Mouse (Mus musculus) limb, embryonic 11.5 days (tissue): ENCODE results near the gene Sft2d1. TPM values are rescaled to one million over a fixed set of nuclear protein-coding genes. Genes with fewer than 3 reads are reported as not detected.

Experiments used
- ATAC-seq: fragments of 200-750 bp; cut with Nextera tagmentation; 2 replicates; pipeline ENCODE4 v1.8.0; 2017; ENCODE audit warnings: low read depth; ENCODE audit not compliant: insufficient number of reproducible peaks, low FRiP score, low TSS enrichment
- DNase-seq: peaks from one replicate; pipeline ENCODE4 v3.0.0-alpha.2; 2015; ENCODE audit warnings: low spot score
- H3K27ac ChIP-seq: fragments of 300-500 bp; sonication (generic); replicated peaks from 2 replicates; pipeline ENCODE4 v1.5.1; 2014; ENCODE audit warnings: low read depth, mild to moderate bottlenecking, low read length
- H3K27me3 ChIP-seq: fragments of 300-500 bp; sonication (generic); 2 replicates; pipeline ENCODE4 v1.6.1; 2014; ENCODE audit warnings: mild to moderate bottlenecking, low read length, mixed read lengths; ENCODE audit not compliant: control insufficient read depth, insufficient read depth
- H3K36me3 ChIP-seq: fragments of 300-500 bp; sonication (generic); 2 replicates; pipeline ENCODE4 v1.6.1; 2014; ENCODE audit warnings: mild to moderate bottlenecking, low read length, moderate library complexity, mixed read lengths; ENCODE audit not compliant: control insufficient read depth, insufficient read depth
- H3K4me1 ChIP-seq: fragments of 300-500 bp; sonication (generic); 2 replicates; pipeline ENCODE4 v1.6.1; 2014; ENCODE audit warnings: low read length, mixed read lengths; ENCODE audit not compliant: control insufficient read depth, insufficient read depth
- H3K4me2 ChIP-seq: fragments of 300-500 bp; sonication (generic); 2 replicates; pipeline ENCODE4 v1.6.1; 2014; ENCODE audit warnings: low read depth, mild to moderate bottlenecking, moderate library complexity; ENCODE audit not compliant: severe bottlenecking
- H3K4me3 ChIP-seq: fragments of 300-500 bp; sonication (generic); 2 replicates; pipeline ENCODE4 v1.5.1; 2014; ENCODE audit warnings: low read depth, low read length
- H3K9ac ChIP-seq: fragments of 300-500 bp; sonication (generic); 2 replicates; pipeline ENCODE4 v1.6.1; 2014; ENCODE audit warnings: mild to moderate bottlenecking, low read length
- H3K9me3 ChIP-seq: fragments of 300-500 bp; sonication (generic); 2 replicates; pipeline ENCODE4 v1.6.1; 2016; ENCODE audit warnings: low read length; ENCODE audit not compliant: control insufficient read depth
- WGBS: fragments of 180-500 bp; shearing (Covaris S2); extraction: QIAGEN DNeasy Blood & Tissue Kit; methylation state at CpG from one replicate; pipeline ENCODE4 v1.1.7; 2014; 5-methylcytosine and 5-hydroxymethylcytosine counted together
- polyA plus RNA-seq: library from polyadenylated mRNA; unstranded; fragments of >200 nt; fragmentation: Nextera tagmentation; extraction: Ambion mirVana; gene quantifications from 2 replicates; pipeline ENCODE4 v1.2.1, GENCODE M21; 2014

The Sft2d1 gene
- polyA plus RNA-seq, 1 experiment from 2014 or later, result 43.0 TPM

DNA sequence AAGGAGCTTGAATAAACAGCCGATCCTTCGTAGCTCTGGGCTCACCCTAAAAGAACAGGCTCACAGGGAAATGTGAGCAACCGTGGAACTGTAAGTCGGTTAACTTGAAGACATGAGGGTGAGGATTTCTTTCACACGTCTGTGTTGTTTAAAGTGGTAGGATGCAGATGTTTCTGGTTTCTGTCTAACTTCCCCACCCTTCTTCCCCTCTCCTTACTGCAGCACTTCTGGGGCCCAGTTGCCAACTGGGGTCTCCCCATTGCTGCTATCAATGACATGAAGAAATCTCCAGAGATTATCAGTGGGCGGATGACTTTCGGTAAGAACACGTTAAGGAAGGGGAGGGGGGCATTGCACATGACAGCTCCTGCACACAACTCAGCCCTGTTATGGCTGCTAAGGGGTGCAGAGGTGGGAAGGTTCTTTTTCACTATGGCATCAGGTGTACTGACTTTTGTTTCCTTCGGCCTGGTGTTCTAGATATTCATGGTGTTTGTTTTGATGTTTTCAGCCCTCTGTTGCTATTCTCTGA lies 14.5 kb upstream of the Sft2d1 start:
- no peaks in the 10 kb centered on the region for H3K27me3 ChIP-seq
- WGBS, result 84% methylated on average over 9 of the region's 9 CpGs
- no peak overlapping the region for H3K4me3 ChIP-seq
- no peak for ATAC-seq
- H3K36me3 ChIP-seq, result no peaks in the 10 kb centered on the region; the same call in 1 of the 2 replicates
- DNase-seq, result no peak
- H3K9ac ChIP-seq, result no peak overlapping the region
- H3K4me1 ChIP-seq, result no peaks in the 10 kb centered on the region
- no peak overlapping the region for H3K27ac ChIP-seq
- no peaks in the 10 kb centered on the region for H3K9me3 ChIP-seq
- H3K4me2 ChIP-seq, result no peak overlapping the region

DNA sequence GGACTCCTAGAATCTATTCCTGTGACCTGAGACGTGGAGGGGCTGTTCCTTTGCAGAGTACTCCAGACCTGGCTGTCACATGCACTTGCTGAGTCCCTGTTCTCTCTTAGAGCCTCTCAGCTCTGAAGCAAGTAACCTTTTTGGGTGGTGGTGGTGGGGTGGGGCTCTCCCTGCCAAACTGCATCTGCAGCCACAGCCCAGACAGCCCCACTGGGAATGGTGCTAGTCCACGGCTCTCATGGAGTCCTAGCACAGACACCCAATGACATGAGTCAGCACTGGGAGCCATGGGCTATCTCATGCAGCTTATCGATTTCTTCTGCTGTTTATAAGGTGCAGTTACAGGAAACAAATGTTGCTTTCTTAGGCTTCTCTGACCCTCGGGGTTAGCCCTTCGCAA lies 13.2 kb upstream of the Sft2d1 start:
- Histone ChIP-seq H3K4me1 (no peaks in the 10 kb centered on the region), H3K4me3 (no peak overlapping the region), H3K27me3 (no peaks in the 10 kb centered on the region), H3K9me3 (no peaks in the 10 kb centered on the region), H3K27ac (no peak overlapping the region), H3K36me3 (no peaks in the 10 kb centered on the region; the same call in 1 of the 2 replicates), H3K9ac (no peak overlapping the region), H3K4me2 (no peak overlapping the region)
- no peak for ATAC-seq
- WGBS, result 86% methylated on average over 5 of the region's 5 CpGs
- no peak for DNase-seq

DNA sequence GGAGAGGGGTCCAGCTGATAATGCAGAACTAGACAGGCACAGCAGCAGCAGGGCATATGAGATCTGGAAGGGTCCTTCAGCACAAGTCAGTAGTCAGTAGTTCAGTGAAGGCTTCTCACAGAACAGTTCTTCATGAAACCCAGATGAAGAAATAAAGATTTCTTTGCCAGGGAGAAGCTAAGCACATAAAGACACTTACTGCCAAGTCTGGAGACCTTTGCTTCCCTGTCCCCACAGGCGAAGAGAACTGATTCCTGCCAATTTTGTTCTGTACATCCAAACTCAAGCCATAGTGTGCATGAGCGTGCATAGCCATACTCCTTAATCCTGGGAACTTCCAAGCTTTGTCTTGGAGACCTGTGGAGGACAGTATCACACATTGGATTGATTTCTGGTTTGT lies 12.6 kb upstream of the Sft2d1 start:
- ATAC-seq (no peak), DNase-seq (no peak)
- Histone ChIP-seq H3K36me3 (no peaks in the 10 kb centered on the region; the same call in 1 of the 2 replicates), H3K9me3 (no peaks in the 10 kb centered on the region), H3K4me2 (no peak overlapping the region), H3K27ac (no peak overlapping the region), H3K4me1 (no peaks in the 10 kb centered on the region), H3K27me3 (no peaks in the 10 kb centered on the region), H3K9ac (no peak overlapping the region), H3K4me3 (no peak overlapping the region)
- 85% methylated on average over 2 of the region's 2 CpGs for WGBS

DNA sequence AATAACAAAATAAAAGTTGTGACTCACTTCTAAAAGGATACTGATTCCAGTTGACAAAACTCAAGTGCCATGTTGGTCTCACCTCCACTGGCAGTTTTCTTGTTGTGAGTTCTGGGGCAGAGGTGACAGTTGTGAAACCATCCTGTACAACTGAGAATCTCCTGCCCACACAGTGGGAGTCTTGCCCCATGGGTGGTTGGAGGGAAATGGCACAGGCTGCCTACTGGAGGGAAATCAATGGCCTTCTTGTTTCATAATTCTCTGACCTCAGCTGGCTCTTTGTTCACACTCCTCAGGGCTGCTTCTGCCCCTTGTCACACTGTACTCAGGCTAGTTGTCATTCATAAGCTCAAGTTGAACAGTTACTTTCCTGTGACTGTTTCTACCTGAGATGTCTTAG lies 11.4 kb upstream of the Sft2d1 start:
- Histone ChIP-seq H3K36me3 (no peaks in the 10 kb centered on the region; the same call in 1 of the 2 replicates), H3K4me2 (no peak overlapping the region), H3K9me3 (no peaks in the 10 kb centered on the region), H3K27me3 (no peaks in the 10 kb centered on the region), H3K4me3 (no peak overlapping the region), H3K27ac (no peak overlapping the region), H3K9ac (no peak overlapping the region), H3K4me1 (no peaks in the 10 kb centered on the region)
- ATAC-seq (no peak), DNase-seq (no peak)

DNA sequence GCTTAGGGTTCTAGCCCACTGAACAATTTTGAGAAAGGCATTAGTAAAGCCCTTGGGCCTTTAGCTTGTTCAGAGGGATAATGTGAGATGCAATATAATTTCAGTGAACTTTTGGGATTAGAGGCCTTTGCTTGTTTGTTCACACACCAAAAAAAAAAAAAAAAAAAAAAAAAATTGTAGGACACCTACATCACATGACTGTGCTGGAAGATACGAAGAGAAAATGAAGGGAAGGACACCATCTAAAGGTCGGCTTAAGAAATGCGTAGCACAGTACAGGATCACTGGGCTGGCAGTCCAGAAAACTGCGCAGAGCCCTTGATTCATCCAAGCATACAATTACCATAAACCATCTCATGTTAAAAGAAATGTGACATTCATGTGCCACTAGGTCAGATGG lies 9.4 kb upstream of the Sft2d1 start:
- Histone ChIP-seq H3K9me3 (no peaks in the 10 kb centered on the region), H3K9ac (no peak overlapping the region), H3K4me1 (no peaks in the 10 kb centered on the region), H3K4me3 (no peak overlapping the region), H3K27ac (no peak overlapping the region), H3K36me3 (no peaks in the 10 kb centered on the region; the same call in 1 of the 2 replicates), H3K27me3 (no peaks in the 10 kb centered on the region), H3K4me2 (no peak overlapping the region)
- 85% methylated on average over 4 of the region's 4 CpGs for WGBS
- DNase-seq (no peak), ATAC-seq (no peak)

DNA sequence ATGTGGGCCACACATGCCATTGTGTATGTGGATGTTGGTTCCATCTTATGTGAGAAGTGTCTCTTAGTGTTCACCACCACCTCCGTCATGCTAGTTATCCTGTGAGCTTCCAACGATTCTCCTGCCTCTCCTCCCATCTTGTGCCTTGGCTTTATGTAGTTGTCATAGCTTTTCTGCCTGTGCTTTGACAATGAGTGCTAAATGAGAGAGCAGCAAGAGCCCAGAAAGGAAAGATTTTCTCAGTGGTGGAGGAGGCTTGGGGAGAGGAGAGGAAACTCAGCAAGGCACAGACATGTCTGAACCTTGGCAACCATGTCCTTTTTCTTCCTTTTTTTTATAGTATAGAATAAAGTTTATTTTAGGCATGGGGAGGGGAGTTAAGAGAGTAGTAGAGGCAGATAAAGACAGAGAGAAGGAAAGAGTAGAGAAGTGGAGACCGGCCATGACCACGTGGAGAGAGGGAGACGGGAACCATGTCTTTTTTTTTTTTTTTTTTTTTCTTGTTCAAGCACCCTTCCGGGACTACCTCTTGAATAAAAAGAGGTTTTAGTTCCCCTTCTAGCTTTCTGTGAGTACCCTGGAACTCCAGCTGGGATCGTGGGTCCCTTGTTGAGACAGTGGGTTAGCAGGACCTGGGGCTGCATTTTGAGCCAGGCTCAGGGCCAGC lies 8.0 kb upstream of the Sft2d1 start:
- no peaks in the 10 kb centered on the region for H3K4me1 ChIP-seq
- ATAC-seq (no peak), DNase-seq (no peak)
- no peak overlapping the region for H3K4me2 ChIP-seq
- H3K36me3 ChIP-seq, result no peaks in the 10 kb centered on the region; the same call in 1 of the 2 replicates
- no peak overlapping the region for H3K4me3 ChIP-seq
- 76% methylated on average over 7 of the region's 7 CpGs for WGBS
- H3K27ac ChIP-seq, result no peak overlapping the region
- H3K9ac ChIP-seq, result no peak overlapping the region
- no peaks in the 10 kb centered on the region for H3K27me3 ChIP-seq
- no peaks in the 10 kb centered on the region for H3K9me3 ChIP-seq

DNA sequence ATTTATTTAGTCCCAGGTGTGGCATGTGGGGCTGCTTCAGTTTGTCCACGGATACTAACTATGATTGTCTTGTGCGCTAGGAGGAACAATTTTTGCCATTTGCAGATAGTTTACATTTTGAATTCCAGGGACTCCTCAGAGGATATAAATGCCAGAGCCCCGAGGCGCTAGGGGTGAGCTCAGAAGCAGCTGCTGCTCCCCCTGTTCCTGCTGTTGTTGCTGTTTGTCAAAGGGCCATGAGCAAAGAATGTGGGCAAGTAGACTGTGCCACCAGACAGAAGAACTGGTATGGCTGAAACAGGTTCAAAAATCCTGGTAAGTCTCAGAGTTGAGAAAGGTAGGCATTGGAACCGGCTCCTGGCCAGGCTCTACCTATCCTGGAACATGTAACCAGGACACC lies 7.2 kb upstream of the Sft2d1 start:
- no peaks in the 10 kb centered on the region for H3K9me3 ChIP-seq
- no peak for ATAC-seq

DNA sequence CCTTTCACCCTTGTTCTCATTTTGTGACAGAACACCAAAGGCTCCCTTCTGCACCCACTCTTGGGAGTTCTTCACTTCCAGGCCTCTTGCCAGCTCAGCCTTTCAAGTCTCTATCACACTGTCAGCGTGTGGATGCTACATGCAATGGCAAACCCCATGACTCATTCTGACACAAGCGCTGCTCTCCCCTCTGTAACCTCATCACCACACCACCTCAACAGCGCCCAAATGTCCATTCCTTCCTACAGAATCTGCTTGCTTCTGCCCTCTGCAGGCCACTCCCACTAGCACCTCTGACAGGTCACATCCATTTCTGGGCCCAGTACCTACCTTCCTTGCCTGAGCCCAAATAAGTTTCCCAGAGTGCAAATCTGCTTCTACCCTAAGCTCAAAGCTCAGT lies 5.1 kb upstream of the Sft2d1 start:
- Histone ChIP-seq H3K27me3 (no peaks in the 10 kb centered on the region), H3K4me1 (no peaks in the 10 kb centered on the region), H3K36me3 (no peaks in the 10 kb centered on the region), H3K4me3 (no peak overlapping the region), H3K9me3 (no peaks in the 10 kb centered on the region), H3K4me2 (no peak overlapping the region), H3K9ac (no peak overlapping the region), H3K27ac (no peak overlapping the region)
- ATAC-seq (no peak), DNase-seq (no peak)
- WGBS, result 29% methylated on average over 3 of the region's 3 CpGs

More for the DNA sequence above, 7.2 kb upstream of the Sft2d1 start:
- Histone ChIP-seq H3K36me3 (no peaks in the 10 kb centered on the region), H3K4me3 (no peak overlapping the region), H3K27me3 (no peaks in the 10 kb centered on the region), H3K27ac (no peak overlapping the region), H3K4me2 (no peak overlapping the region), H3K9ac (no peak overlapping the region), H3K4me1 (no peaks in the 10 kb centered on the region)
- 71% methylated on average over 5 of the region's 5 CpGs for WGBS
- DNase-seq, result no peak

DNA sequence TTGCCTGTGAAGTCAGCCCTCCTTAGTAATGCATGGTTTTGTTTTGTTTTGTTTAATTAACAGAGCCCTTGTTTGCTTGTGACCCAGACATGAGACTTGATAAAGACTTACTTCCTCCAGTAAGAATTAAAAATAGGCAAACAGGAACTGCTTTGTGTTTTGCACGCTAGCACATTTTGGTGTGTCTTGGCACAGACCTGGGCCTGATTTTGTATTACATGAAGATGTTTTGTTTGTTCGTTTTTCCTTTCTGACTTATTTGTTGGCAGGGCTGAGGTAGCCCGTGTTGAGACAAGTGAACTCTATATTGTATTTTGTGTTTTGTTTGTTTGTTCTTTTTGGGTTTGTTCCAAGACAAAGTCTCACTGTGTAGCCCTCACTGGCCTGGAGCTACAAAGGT lies 849 bp downstream of the Sft2d1 start:
- H3K4me1 ChIP-seq, result peaks cover 6% of the 10 kb centered on the region; the same call in 1 of the 2 replicates
- H3K9ac ChIP-seq, result no peak overlapping the region; the same call in 1 of the 2 replicates
- H3K27ac ChIP-seq, result no peak overlapping the region
- no peaks in the 10 kb centered on the region for H3K36me3 ChIP-seq
- peak overlapping the region; percentile 88 for H3K4me3 ChIP-seq
- peak overlapping the region; percentile 59 for H3K4me2 ChIP-seq
- ATAC-seq, result no peak
- 59% methylated on average over 3 of the region's 3 CpGs for WGBS
- no peaks in the 10 kb centered on the region for H3K9me3 ChIP-seq
- H3K27me3 ChIP-seq, result no peaks in the 10 kb centered on the region
- no peak for DNase-seq
